Mouse (Mus musculus) cerebellum, adult 2 months (tissue): ENCODE data around the gene Emc10. TPM values are rescaled to one million over a fixed set of nuclear protein-coding genes. Genes with fewer than 3 reads are reported as not detected.

ENCODE experiments used
- DNase-seq, 2 experiments: peaks; one replicate each; pipeline ENCODE4 v3.0.0; 2021
- H3K27ac ChIP-seq: fragments of 200-500 bp; 2 replicates; pipeline ENCODE4 v1.5.1; 2012; ENCODE audit warnings: low read length, control low read depth, inconsistent platforms; ENCODE audit not compliant: insufficient read depth
- H3K27me3 ChIP-seq: fragments of 200-500 bp; 2 replicates; pipeline ENCODE4 v1.6.1; 2012; ENCODE audit warnings: inconsistent platforms, mild to moderate bottlenecking, low read length, moderate library complexity; ENCODE audit not compliant: control insufficient read depth, insufficient read depth
- H3K4me1 ChIP-seq: fragments of 200-500 bp; 2 replicates; pipeline ENCODE4 v1.6.1; 2011; ENCODE audit warnings: low read length; ENCODE audit not compliant: control insufficient read depth, insufficient read depth
- H3K4me3 ChIP-seq: fragments of 200-500 bp; replicated peaks from 2 replicates; pipeline ENCODE3; 2011; ENCODE audit warnings: mild to moderate bottlenecking, low read depth, low read length, control low read depth; ENCODE audit not compliant: insufficient read depth
- CTCF ChIP-seq: fragments of 200-500 bp; IDR thresholded peaks from 2 replicates; pipeline ENCODE4 v1.5.1; 2011; ENCODE audit warnings: low read depth, mild to moderate bottlenecking, control low read depth, low read length, moderate library complexity, borderline replicate concordance; ENCODE audit not compliant: insufficient read depth
- POLR2A ChIP-seq: fragments of 200-500 bp; IDR thresholded peaks from 2 replicates; pipeline ENCODE4 v1.6.1; 2011; ENCODE audit warnings: low read length, control low read depth, borderline replicate concordance; ENCODE audit not compliant: insufficient read depth
- WGBS: fragments of 180-500 bp; shearing (Covaris S2); methylation state at CpG from one replicate; pipeline ENCODE4 v1.1.7; 2018; 5-methylcytosine and 5-hydroxymethylcytosine counted together
- polyA plus RNA-seq: library from polyadenylated mRNA; depleted of rRNA; stranded (reverse); fragments of >200 nt; gene quantifications from 2 replicates; pipeline ENCODE4 v1.2.3, GENCODE M21; 2012

Gene Emc10
- polyA plus RNA-seq, 1 experiment: 302 TPM

DNA sequence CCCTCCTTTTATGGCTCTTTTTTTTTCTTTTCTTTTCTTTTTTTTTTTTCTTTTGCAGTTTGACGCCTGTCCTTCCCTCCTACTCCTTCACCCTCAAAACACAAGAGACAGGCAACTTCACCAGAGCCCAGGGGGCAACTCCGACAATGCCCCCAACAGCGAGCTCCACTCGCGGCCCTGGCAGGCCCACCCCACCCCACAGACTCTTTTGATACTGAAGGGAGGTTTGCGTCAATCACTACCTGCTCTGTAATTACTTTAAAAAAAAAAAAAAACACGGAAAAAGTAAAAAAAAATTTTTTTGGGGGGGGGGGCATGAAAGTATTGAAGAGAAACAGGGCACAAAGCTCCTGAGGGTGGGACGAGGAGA lies 33.3 kb downstream of the Emc10 start:
- 0 out of 2 replicates have a peak overlapping the region, but pooled peaks have one; percentile 80 for H3K27ac ChIP-seq

GRCm38 (mm10) chr7:44462218-44463055 lies 33.9 kb downstream of the Emc10 start:
- DNase-seq: peak; percentile 50 to 63
- no peaks in the 10 kb centered on the region for H3K27me3 ChIP-seq
- H3K4me3 ChIP-seq: no peak overlapping the region
- WGBS: 51% methylated on average over 77 of the region's 77 CpGs
- H3K4me1 ChIP-seq: peaks cover 58% of the 10 kb centered on the region
- H3K27ac ChIP-seq: no peak overlapping the region
- TF ChIP-seq POLR2A (no peak), CTCF (peak; percentile 14; the same call in 1 of the 2 replicates)

More for the DNA sequence above, 33.3 kb downstream of the Emc10 start:
- 59% methylated on average over 8 of the region's 8 CpGs for WGBS
- Histone ChIP-seq H3K4me1 (peaks cover 58% of the 10 kb centered on the region), H3K4me3 (no peak overlapping the region), H3K27me3 (no peaks in the 10 kb centered on the region)
- TF ChIP-seq POLR2A (no peak), CTCF (no peak)
- DNase-seq: peak in 1 of 2 experiments; percentile 29

DNA sequence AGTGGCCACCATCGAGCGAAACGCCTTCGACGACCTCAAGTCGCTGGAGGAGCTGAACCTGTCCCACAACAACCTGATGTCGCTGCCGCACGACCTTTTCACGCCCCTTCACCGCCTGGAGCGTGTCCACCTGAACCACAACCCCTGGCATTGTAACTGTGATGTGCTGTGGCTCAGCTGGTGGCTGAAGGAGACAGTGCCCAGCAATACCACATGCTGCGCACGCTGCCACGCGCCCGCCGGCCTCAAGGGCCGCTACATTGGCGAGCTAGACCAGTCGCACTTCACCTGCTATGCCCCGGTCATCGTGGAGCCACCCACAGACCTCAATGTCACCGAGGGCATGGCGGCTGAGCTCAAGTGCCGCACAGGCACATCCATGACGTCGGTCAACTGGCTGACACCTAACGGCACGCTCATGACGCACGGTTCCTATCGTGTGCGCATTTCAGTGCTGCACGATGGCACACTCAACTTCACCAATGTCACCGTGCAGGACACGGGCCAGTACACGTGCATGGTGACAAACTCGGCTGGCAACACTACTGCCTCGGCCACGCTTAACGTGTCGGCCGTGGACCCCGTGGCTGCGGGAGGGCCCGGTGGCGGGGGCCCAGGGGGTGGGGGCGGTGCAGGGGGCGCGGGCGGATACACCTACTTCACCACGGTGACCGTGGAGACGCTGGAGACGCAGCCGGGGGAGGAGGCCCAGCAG lies 34.7 kb downstream of the Emc10 start:
- WGBS: 78% methylated on average over 57 of the region's 57 CpGs
- Histone ChIP-seq H3K4me3 (no peak overlapping the region), H3K4me1 (peaks cover 54% of the 10 kb centered on the region), H3K27me3 (no peaks in the 10 kb centered on the region), H3K27ac (no peak overlapping the region)
- TF ChIP-seq POLR2A: no peak
- no peak for TF ChIP-seq CTCF
- DNase-seq: peak; percentile 26 to 43

- no peaks in the 10 kb centered on the region for H3K27me3 ChIP-seq
- TF ChIP-seq POLR2A (no peak), CTCF (no peak)
- H3K27ac ChIP-seq: peak overlapping the region; percentile 39
- H3K4me3 ChIP-seq: no peak overlapping the region
- DNase-seq: peak; percentile 45 to 56
- H3K4me1 ChIP-seq: peaks cover 47% of the 10 kb centered on the region
- WGBS: 55% methylated on average over 31 of the region's 31 CpGs
These were observed 35.4 kb downstream of the Emc10 start for GRCm38 (mm10) chr7:44460767-44461502.

GRCm38 (mm10) chr7:44460067-44460466 lies 36.3 kb downstream of the Emc10 start:
- Histone ChIP-seq H3K27me3 (no peaks in the 10 kb centered on the region), H3K4me1 (peaks cover 41% of the 10 kb centered on the region), H3K4me3 (no peak overlapping the region), H3K27ac (0 out of 2 replicates have a peak overlapping the region, but pooled peaks have one; percentile 39)
- TF ChIP-seq POLR2A: no peak
- no peak for TF ChIP-seq CTCF
- 48% methylated on average over 6 of the region's 6 CpGs for whole genome bisulfite sequencing
- DNase-seq: peak in 1 of 2 experiments; percentile 27

GRCm38 (mm10) chr7:44456302-44456701 lies 40.0 kb downstream of the Emc10 start:
- DNase-seq: peak in 1 of 2 experiments; percentile 10
- 96% methylated on average over 1 of the region's 1 CpGs for WGBS
- Histone ChIP-seq H3K27me3 (no peaks in the 10 kb centered on the region), H3K4me3 (no peak overlapping the region), H3K4me1 (peaks cover 33% of the 10 kb centered on the region), H3K27ac (no peak overlapping the region)
- TF ChIP-seq CTCF: no peak
- TF ChIP-seq POLR2A: no peak

DNA sequence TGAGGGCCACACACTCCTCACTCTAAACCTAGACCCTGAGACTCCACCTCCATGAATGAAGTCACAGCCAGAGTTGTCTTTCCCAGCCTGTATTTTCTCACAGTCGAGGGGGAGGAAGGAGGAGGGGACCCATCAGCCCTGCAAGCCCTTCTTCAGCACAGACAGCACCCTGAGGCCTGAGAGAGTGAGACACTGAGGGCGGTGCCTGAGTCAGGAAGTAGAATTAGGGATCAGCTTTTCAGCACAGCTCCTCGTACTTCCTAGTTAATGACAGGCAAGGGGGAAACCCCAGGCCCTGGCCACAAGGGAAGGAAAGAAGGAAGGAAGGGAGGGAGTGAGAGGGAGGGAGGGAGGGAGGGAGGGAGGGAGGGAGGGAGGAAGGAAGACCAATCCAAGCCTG lies 43.1 kb downstream of the Emc10 start:
- no peaks in the 10 kb centered on the region for H3K27me3 ChIP-seq
- H3K4me1 ChIP-seq: peaks cover 30% of the 10 kb centered on the region
- DNase-seq: peak in 1 of 2 experiments; percentile 23
- no peak for TF ChIP-seq POLR2A
- no peak for TF ChIP-seq CTCF
- WGBS: 23% methylated on average over 3 of the region's 3 CpGs
- no peak overlapping the region for H3K27ac ChIP-seq
- H3K4me3 ChIP-seq: no peak overlapping the region
